Mouse (Mus musculus): ENCODE measurements around the gene Slc36a1. TPM values are rescaled to one million over a fixed set of nuclear protein-coding genes. Genes with fewer than 3 reads are reported as not detected.

Gene Slc36a1
- 33.9 TPM for polyA plus RNA-seq (2015; fragmentation: Illumina TruSeq; extraction: RNeasy Lipid Tissue Mini Kit (QIAGEN cat#74804); ENCODE audit: low read depth, low replicate concordance)

DNA sequence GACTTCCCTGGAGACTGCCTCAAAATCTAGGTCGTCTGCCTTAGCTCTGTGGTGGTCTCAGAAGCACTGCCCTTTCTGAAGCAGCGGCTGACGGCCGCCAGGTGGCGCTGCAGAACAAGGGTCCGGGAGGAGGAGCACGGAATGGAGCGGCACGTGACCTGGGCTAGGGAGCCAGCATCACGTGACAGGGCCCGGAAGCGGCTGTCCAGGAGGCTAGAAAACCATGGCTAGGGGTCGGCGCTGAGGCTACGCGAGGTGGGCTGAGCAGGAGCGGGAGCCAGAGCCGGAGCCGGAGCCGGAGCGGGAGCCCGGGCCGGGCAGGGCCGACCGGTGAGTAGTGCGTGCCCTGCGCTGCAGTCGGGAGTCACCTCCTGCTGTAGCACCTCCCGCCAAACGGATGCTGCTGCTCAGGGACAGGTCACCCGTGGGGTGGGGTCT is at the start of gene Slc36a1:
Gene Slc36a1, plus strand, starts transcription at position 192 of the 438 bp plus-strand sequence.

DNA sequence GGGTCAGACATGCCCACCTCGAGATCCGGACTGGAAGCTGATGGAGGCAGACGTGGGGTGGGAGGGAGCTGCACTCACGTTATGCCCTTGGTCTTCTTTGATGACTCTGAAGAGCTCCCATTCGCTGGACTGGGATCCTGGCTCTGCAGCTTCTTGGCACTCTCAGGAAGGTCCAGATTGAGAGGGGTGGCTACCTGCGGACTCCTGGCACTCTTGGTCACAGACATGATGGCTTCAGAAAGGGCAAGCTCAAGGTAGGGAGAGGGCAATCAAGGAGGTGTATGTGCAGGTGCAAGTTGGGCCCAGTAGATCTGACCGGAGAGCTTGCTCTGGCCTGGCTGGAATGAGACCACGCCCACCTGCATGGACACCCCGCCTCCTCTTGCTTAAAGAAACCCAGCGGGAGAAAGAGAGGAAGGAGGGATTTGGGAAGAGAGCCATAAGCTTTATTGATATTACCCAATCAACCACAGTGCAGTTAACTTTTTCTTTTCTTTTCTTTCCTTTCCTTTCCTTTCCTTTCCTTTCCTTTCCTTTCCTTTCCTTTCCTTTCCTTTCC is 19.3 kb upstream of the Slc36a1 start, which contains the start of gene Slc36a2:
Gene Slc36a2, minus strand, starts transcription at position 345 of the 559 bp plus-strand sequence.

Other genes starting within 250 kb of the Slc36a1 start
- gene Tnip1, start 241.4 kb upstream of the Slc36a1 start, polyA plus RNA-seq (2015; fragmentation: Illumina TruSeq; extraction: RNeasy Lipid Tissue Mini Kit (QIAGEN cat#74804); ENCODE audit: low read depth, low replicate concordance): 22.3 TPM
- 91.8 TPM for gene Anxa6, start 170.9 kb upstream of the Slc36a1 start, polyA plus RNA-seq (2015; fragmentation: Illumina TruSeq; extraction: RNeasy Lipid Tissue Mini Kit (QIAGEN cat#74804); ENCODE audit: low read depth, low replicate concordance)
- 0.77 TPM for gene Ccdc69, start 126.2 kb upstream of the Slc36a1 start, polyA plus RNA-seq (2015; fragmentation: Illumina TruSeq; extraction: RNeasy Lipid Tissue Mini Kit (QIAGEN cat#74804); ENCODE audit: low read depth, low replicate concordance)
- 33.9 TPM for gene Gm2a, start 106.2 kb upstream of the Slc36a1 start, polyA plus RNA-seq (2015; fragmentation: Illumina TruSeq; extraction: RNeasy Lipid Tissue Mini Kit (QIAGEN cat#74804); ENCODE audit: low read depth, low replicate concordance)
- gene Slc36a3, start 52.6 kb upstream of the Slc36a1 start, polyA plus RNA-seq (2015; fragmentation: Illumina TruSeq; extraction: RNeasy Lipid Tissue Mini Kit (QIAGEN cat#74804); ENCODE audit: low read depth, low replicate concordance): not detected
- not detected for gene Slc36a2, start 19.3 kb upstream of the Slc36a1 start, polyA plus RNA-seq (2015; fragmentation: Illumina TruSeq; extraction: RNeasy Lipid Tissue Mini Kit (QIAGEN cat#74804); ENCODE audit: low read depth, low replicate concordance)
- gene Fat2, start 132.2 kb downstream of the Slc36a1 start, polyA plus RNA-seq (2015; fragmentation: Illumina TruSeq; extraction: RNeasy Lipid Tissue Mini Kit (QIAGEN cat#74804); ENCODE audit: low read depth, low replicate concordance): 0.07 TPM
- 568 TPM for gene Sparc, start 218.8 kb downstream of the Slc36a1 start, polyA plus RNA-seq (2015; fragmentation: Illumina TruSeq; extraction: RNeasy Lipid Tissue Mini Kit (QIAGEN cat#74804); ENCODE audit: low read depth, low replicate concordance)

All from brain, adult 10 weeks (tissue).